Mouse (Mus musculus) lung, adult 18-20 months (tissue): ENCODE measurements around the gene Gm17535.
"Not testable (repeated sequence)": the region's sequence is repeated elsewhere in the genome, so short reads cannot be mapped to it uniquely, and the experiment has no call there.

ENCODE experiments used
- DNase-seq, 2 experiments: peaks; one replicate each; pipeline ENCODE4 v3.0.0; 2022; ENCODE audit warnings: mixed read lengths in 2 of 2

Gm17535 gene

DNA sequence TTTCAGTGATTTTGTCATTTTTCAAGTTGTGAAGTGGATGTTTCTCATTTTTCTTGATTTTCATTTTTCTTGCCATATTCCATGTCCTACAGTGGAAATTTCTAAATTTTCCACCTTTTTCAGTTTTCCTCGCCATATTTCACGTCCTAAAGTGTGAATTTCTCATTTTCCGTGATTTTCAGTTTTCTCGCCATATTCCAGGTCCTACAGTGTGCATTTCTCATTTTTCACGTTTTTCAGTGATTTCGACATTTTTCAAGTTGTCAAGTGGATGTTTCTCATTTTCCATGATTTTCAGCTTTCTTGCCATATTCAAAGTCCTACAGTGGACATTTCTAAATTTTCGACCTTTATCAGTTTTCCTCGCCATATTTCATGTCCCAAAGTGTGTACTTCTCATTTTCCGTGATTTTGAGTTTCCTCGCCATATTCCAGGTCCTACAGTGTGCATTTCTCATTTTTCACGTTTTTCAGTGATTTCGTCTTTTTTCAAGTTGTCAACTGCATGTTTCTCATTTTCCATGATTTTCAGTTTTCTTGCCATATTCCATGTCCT, 9.4 kb upstream of the Gm17535 start, which contains the start of gene Gm10717:
Gene Gm10717, plus strand, starts transcription at position 506 of the 556 bp plus-strand sequence.
- DNase-seq = peak; percentile 16 to 18

DNA sequence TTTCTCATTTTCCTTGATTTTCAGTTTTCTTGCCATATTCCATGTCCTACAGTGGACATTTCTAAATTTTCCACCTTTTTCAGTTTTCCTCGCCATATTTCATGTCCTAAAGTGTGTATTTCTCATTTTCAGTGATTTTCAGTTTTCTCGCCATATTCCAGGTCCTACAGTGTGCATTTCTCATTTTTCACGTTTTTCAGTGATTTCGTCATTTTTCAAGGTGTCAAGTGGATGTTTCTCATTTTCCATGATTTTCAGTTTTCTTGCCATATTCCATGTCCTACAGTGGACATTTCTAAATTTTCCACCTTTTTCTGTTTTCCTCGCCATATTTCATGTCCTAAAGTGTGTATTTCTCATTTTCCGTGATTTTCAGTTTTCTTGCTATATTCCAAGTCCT, 8.7 kb upstream of the Gm17535 start:
- peak; percentile 36 to 46 for DNase-seq

DNA sequence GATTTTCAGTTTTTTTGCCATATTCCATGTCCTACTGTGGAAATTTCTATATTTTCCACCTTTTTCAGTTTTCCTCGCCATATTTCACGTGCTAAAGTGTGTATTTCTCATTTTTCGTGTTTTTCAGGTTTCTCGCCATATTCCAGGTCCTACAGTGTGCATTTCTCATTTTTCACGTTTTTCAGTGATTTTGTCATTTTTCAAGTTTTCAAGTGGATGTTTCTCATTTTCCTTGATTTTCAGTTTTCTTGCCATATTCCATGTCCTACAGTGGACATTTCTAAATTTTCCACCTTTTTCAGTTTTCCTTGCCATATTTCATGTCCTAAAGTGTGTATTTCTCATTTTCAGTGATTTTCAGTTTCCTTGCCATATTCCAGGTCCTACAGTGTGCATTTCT, 8.3 kb upstream of the Gm17535 start:
- not testable (repeated sequence) for DNase-seq

DNA sequence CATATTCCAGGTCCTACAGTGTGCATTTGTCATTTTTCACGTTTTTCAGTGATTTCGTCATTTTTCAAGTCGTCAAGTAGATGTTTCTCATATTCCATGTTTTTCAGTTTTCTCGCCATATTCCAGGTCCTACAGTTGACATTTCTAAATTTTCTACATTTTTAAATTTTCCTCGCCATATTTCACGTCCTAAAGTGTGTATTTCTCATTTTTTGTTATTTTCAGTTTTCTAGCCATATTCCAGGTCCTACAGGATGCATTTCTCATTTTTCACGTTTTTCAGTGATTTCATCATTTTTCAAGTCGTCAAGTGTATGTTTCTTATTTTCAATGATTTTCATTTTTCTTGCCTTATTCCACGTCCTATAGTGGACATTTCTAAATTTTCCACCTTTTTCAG, 7.7 kb upstream of the Gm17535 start:
- DNase-seq = not testable (repeated sequence)

DNA sequence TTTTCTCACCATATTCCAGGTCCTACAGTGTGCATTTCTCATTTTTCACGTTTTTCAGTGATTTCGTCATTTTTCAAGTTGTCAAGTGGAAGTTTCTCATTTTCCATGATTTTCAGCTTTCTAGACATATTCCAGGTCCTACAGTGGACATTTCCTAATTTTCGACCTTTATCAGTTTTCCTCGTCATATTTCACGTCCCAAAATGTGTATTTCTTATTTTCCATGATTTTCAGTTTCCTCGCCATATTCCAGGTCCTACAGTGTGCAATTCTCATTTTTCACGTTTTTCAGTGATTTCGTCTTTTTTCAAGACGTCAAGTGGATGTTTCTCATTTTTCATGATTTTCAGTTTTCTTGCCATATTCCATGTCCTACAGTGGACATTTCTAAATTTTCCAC, 7.2 kb upstream of the Gm17535 start:
- DNase-seq = not testable (repeated sequence)

DNA sequence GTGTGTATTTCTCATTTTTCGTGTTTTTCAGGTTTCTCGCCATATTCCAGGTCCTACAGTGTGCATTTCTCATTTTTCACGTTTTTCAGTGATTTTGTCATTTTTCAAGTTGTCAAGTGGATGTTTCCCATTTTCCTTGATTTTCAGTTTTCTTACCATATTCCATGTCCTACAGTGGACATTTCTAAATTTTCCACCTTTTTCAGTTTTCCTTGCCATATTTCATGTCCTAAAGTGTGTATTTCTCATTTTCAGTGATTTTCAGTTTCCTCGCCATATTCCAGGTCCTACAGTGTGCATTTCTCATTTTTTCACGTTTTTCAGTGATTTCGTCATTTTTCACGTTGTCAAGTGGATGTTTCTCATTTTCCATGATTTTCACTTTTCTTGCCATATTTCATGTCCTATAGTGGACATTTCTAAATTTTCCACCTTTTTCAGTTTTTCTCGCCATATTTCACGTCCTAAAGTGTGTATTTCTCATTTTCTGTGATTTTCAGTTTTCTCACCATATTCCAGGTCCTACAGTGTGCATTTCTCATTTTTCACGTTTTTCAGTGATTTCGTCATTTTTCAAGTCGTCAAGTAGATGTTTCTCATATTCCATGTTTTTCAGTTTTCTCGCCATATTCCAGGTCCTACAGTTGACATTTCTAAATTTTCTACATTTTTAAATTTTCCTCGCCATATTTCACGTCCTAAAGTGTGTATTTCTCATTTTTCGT, 5.0 kb upstream of the Gm17535 start:
- peak in 1 of 2 experiments; percentile 5 for DNase-seq

DNA sequence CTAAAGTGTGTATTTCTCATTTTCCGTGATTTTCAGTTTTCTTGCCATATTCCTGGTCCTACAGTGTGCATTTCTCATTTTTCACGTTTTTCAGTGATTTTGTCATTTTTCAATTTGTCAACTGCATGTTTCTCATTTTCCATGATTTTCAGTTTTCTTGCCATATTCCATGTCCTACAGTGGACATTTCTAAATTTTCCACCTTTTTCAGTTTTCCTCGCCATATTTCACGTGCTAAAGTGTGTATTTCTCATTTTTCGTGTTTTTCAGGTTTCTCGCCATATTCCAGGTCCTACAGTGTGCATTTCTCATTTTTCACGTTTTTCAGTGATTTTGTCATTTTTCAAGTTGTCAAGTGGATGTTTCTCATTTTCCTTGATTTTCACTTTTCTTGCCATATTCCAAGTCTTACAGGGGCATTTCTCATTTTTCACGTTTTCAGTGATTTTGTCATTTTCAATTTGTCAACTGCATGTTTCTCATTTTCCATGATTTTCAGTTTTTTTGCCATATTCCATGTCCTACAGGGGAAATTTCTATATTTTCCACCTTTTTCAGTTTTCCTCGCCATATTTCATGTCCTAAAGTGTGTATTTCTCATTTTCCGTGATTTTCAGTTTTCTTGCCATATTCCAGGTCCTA, 3.6 kb upstream of the Gm17535 start:
- DNase-seq = not testable (repeated sequence)

DNA sequence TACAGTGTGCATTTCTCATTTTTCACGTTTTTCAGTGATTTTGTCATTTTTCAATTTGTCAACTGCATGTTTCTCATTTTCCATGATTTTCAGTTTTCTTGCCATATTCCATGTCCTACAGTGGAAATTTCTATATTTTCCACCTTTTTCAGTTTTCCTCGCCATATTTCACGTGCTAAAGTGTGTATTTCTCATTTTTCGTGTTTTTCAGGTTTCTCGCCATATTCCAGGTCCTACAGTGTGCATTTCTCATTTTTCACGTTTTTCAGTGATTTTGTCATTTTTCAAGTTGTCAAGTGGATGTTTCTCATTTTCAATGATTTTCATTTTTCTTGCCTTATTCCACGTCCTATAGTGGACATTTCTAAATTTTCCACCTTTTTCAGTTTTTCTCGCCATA, 2.2 kb downstream of the Gm17535 start, which contains the start of gene Gm10715:
Gene Gm10715, plus strand, starts transcription at position 301 of the 400 bp plus-strand sequence.
- not testable (repeated sequence) for DNase-seq

DNA sequence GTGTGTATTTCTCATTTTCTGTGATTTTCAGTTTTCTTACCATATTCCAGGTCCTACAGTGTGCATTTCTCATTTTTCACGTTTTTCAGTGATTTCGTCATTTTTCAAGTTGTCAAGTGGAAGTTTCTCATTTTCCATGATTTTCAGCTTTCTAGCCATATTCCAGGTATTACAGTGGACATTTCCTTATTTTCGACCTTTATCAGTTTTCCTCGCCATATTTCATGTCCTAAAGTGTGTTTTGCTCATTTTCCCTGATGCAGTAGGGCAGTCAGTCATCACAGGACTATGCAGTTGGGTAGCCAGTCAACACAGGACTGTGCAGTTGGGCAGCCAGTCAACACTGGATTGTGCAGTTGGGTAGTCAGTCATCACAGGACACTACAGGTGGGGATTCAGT, 3.8 kb downstream of the Gm17535 start:
- not testable (repeated sequence) for DNase-seq
